Mouse (Mus musculus): ENCODE measurements around the gene Fuca1. TPM values are rescaled to one million over a fixed set of nuclear protein-coding genes. Genes with fewer than 3 reads are reported as not detected.
"Not testable (repeated sequence)": the region's sequence is repeated elsewhere in the genome, so short reads cannot be mapped to it uniquely, and the experiment has no call there.

The Fuca1 gene
- polyA plus RNA-seq, 2 experiments from 2014 or later = 74.0 to 98.1 TPM

DNA sequence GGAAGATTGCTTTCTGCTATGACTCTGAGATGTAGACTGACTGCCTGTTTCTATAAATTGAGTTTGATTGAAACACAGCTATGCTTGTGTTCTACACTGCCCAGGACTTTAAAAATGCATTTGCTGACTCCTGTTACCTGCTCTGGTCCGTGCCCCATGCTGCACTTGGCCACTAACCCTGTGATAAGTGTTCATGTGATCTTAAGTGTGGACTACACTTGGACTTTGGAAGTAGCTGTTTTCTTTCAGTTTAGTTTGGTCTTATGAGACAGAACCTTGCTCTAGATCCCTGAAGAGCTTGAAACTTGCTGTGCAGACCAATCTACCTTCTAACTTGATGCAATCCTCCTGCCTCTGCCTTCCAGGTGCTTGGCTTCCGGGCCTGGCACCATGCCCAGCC, 3.9 kb downstream of the Fuca1 start:
- ATAC-seq = no peak

DNA sequence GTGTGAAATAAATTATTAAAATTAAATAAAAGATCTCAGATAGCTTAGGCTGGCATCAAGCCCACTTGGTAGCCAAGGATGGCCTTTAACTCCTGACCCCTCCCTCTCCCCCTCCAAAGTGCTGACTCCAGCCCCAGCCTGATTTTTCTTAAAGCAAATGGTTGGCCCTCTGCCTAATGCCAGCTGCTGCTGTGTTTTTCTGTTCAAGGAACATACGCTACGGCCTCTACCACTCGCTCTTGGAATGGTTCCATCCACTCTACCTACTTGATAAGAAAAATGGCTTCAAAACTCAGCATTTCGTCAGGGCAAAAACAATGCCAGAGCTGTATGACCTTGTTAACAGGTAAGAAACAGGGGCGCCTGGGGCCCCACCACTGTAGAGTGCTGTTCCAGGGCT, 4.8 kb downstream of the Fuca1 start:
- ATAC-seq = no peak

DNA sequence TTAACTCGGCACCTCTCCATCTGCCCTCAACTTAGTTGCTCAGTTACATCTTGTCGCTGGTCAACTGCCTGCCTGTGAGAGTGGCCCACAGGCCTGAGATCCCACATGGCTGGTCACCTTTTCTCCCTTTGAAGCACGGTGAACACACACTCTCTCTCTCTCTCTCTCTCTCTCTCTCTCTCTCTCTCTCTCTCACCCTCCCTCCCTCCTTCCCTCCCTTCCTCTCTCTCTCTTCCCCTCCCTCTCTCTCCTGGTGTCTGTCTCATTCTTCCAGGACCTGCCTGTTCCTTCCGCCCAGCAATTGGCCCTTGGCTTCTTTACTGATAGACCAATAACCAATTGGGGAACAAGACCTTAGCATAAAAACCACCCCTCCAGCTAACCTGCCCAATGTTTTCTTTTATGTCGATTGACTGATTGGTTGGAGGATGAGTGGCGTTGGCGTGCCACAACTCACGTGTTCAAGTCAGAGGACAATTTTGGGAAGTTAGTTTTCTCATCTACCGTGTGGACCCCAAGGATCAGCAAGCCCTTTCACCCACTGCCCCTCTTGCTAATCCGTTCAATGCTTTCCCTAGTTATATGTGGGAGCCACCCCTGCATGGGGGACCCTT, 5.8 kb downstream of the Fuca1 start:
- ATAC-seq = no peak

DNA sequence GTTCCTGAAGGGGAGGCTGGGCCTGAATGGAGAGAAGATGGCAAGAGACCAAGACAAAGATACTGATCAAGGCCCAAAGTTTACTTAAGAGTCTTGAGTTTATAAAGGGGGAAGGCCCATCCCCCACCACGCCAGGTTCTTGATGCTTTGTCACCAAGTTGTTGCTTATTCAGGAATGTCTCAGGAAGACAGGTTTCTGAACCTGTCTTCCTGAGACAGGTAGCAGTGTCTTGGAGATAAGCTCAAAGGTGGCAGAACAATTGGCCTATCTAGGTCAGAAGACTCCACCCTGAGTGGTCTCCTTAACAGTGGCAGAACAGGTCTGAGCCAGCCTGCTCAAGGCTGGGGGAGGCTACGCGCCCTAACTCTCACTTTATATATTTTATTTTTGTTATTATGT, 6.3 kb downstream of the Fuca1 start:
- ATAC-seq = no peak

DNA sequence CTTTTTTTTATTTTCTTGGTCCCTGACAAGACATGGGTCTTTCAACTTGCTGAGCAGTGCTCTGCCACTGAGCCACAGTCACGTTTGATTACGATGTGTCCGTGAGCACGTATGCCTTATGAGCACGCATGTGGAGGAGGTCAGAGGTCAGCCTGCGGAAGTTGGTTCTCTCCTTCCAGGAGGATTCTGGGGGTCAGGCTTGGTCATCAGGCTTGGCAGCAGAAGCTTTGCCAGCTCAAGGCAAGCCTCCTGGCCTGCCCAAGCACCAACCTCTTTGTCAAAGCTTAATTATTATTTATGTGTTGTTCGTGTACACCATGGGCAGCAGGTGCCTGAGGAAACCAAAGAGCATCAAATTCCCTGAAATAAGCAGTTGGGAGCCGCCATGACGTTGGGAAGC, 7.8 kb downstream of the Fuca1 start:
- ATAC-seq = no peak

DNA sequence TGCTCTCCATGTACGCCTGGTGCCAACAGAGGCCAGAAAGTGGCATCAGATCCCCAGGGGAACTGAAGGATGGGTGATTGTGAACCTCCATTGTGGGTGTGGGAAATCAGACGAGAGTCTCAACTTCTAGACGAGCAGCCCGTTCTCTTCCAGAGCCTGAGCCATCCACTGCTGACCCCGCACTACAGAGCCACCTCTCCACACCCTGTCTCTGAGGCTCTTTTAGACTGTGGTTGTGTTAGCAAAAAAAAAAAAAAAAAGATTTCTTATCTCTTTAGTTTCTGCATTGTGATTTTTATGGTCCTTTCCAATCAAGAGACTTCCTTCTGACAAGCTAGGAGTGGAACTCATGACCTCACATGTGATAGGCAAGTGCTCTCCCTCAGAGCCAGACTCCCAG, 8.9 kb downstream of the Fuca1 start:
- no peak for ATAC-seq

- ATAC-seq = no peak
Observed at GRCm38 (mm10) chr4:135929828-135930227, 9.3 kb downstream of the Fuca1 start.

GRCm38 (mm10) chr4:135930239-135930638, 9.7 kb downstream of the Fuca1 start:
- ATAC-seq = no peak

- no peak for ATAC-seq
Observed at GRCm38 (mm10) chr4:135931832-135932231, 11.3 kb downstream of the Fuca1 start.

GRCm38 (mm10) chr4:135934708-135935500, 14.4 kb downstream of the Fuca1 start:
- ATAC-seq = no peak

GRCm38 (mm10) chr4:135935502-135935901, 15.0 kb downstream of the Fuca1 start:
- ATAC-seq = no peak

GRCm38 (mm10) chr4:135938858-135939257, 18.3 kb downstream of the Fuca1 start:
- no peak for ATAC-seq

DNA sequence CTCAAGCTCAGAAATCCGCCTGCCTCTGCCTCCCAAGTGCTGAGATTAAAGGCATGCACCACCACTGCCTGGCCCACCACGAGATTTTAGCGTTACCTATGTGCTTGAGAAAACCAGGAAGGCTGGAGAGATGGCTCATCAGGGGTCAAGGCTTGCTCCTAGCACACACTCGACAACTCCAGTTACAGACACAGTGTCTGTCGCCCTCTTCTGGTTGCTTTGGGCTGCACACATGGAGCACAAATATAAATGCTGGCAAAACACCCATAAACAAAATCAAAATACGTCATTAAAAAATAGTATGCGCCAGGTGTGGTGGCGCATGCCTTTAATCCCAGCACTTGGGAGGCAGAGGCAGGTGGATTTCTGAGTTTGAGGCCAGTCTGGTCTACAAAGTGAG, 20.5 kb downstream of the Fuca1 start:
- ATAC-seq = not testable (repeated sequence)

GRCm38 (mm10) chr4:135942193-135942592, 21.7 kb downstream of the Fuca1 start:
- no peak for ATAC-seq

GRCm38 (mm10) chr4:135943389-135943788, 22.9 kb downstream of the Fuca1 start:
- no peak for ATAC-seq

GRCm38 (mm10) chr4:135945706-135946105, 25.2 kb downstream of the Fuca1 start:
- ATAC-seq = no peak

- peak; percentile 99 for ATAC-seq
Observed at GRCm38 (mm10) chr4:135946278-135946658, 25.7 kb downstream of the Fuca1 start, which contains the start of gene Hmgcl. Gene Hmgcl (plus strand): TSS chr4:135946448.

- no peak for ATAC-seq
Observed at GRCm38 (mm10) chr4:135946659-135947301, 26.2 kb downstream of the Fuca1 start.

GRCm38 (mm10) chr4:135948142-135948541, 27.6 kb downstream of the Fuca1 start:
- no peak for ATAC-seq

GRCm38 (mm10) chr4:135949475-135949874, 28.9 kb downstream of the Fuca1 start:
- no peak for ATAC-seq

DNA sequence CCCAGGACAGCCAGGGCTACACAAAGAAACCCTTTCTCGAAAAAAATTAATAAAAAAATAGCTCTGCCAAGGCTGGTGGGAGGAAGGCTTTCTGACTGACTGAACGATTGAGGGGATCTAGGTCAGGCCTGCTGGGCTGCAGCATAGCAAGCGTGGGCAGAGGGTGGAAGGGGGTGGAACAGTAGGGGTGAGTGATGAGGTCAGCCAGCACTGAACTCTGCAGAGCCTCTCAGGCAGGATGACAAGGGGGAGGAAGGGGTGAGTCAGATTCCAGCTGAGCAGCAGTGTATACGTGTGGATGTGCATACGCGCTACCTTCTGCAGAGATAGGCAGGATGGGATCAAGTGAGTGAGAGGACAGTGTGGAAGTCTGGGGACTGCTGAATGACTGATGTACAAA, 29.4 kb downstream of the Fuca1 start:
- no peak for ATAC-seq

GRCm38 (mm10) chr4:135950365-135950764, 29.8 kb downstream of the Fuca1 start:
- ATAC-seq = no peak

- no peak for ATAC-seq
Observed at GRCm38 (mm10) chr4:135951505-135951904, 31.0 kb downstream of the Fuca1 start.

GRCm38 (mm10) chr4:135953179-135953578, 32.6 kb downstream of the Fuca1 start:
- no peak for ATAC-seq

Measured in activated CD4-positive, CD25-positive, alpha-beta regulatory T cell, adult 4 months (primary cell).